Mouse (Mus musculus) small intestine, adult 2 months (tissue): ENCODE results near the gene Rtp2.

Experiments
- CTCF ChIP-seq: fragments of 200-500 bp; IDR thresholded peaks from 2 replicates; pipeline ENCODE4 v1.5.1; 2012; ENCODE audit warnings: low read depth, mild to moderate bottlenecking, control low read depth, inconsistent platforms, low read length, moderate library complexity, mixed read lengths; ENCODE audit not compliant: insufficient replicate concordance, insufficient read length; ENCODE audit errors: extremely low read depth
- POLR2A ChIP-seq: fragments of 200-500 bp; IDR thresholded peaks from 2 replicates; pipeline ENCODE4 v1.6.1; 2012; ENCODE audit warnings: low read depth, mild to moderate bottlenecking, control low read depth, inconsistent platforms, low read length, moderate library complexity

DNA sequence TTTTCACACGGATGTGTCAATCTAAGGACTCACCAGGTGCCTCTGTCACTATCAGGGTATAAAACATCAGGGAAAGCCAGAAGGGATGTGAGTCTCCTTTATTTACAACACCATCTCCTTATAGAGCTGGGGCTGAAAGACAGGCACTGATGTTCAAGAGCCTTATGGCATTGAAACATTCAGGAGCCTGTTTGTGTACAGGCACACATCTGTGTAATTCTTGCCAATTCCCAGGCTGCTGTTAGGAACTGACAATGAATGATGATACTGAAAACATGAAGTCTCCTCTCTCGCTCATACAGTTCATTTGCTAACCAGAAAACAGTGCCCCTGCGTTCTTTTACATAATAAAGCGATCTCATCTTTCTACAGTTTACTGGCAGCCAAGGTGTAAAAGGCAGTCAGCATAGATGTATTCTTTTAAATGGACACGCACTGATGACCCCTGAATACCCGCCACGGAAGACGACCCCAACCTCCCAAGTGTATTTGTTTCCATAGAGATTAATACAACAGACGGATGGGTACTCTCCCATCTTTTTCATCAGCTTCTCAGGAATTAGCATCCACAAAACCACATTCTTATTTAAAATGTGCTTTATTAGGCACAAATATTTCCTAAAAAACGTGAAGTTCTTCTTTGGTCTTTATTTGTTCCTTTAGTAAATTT is 44.1 kb downstream of the Rtp2 start:
- no peak for TF ChIP-seq POLR2A
- TF ChIP-seq CTCF: no peak
